Mouse (Mus musculus) liver, embryonic 13.5 days (tissue): Measurements from ENCODE around the gene Rps16. TPM values are rescaled to one million over a fixed set of nuclear protein-coding genes. Genes with fewer than 3 reads are reported as not detected.

Source experiments
- ATAC-seq: fragments of 200-750 bp; cut with Nextera tagmentation; 2 replicates; pipeline ENCODE4 v1.8.0; 2017; ENCODE audit warnings: low read depth, mild to moderate bottlenecking, moderate number of reproducible peaks, moderate library complexity
- DNase-seq: peaks from one replicate; pipeline ENCODE4 v3.0.0; 2022
- H3K27ac ChIP-seq: fragments of 300-500 bp; sonication (generic); 2 replicates; pipeline ENCODE4 v1.5.1; 2015; ENCODE audit warnings: moderate library complexity, mild to moderate bottlenecking, inconsistent platforms
- H3K27me3 ChIP-seq: fragments of 300-500 bp; sonication (generic); 2 replicates; pipeline ENCODE4 v1.6.1; 2015; ENCODE audit warnings: mild to moderate bottlenecking, inconsistent platforms
- H3K36me3 ChIP-seq: fragments of 300-500 bp; sonication (generic); 2 replicates; pipeline ENCODE4 v1.6.1; 2015; ENCODE audit warnings: mild to moderate bottlenecking, inconsistent platforms
- H3K4me1 ChIP-seq: fragments of 300-500 bp; sonication (generic); replicated peaks from 2 replicates; pipeline ENCODE4 v1.6.1; 2015; ENCODE audit warnings: inconsistent platforms
- H3K4me2 ChIP-seq: fragments of 300-500 bp; sonication (generic); 2 replicates; pipeline ENCODE4 v1.6.1; 2015; ENCODE audit warnings: inconsistent platforms, mild to moderate bottlenecking, moderate library complexity
- H3K4me3 ChIP-seq: fragments of 300-500 bp; sonication (generic); replicated peaks from 2 replicates; pipeline ENCODE4 v1.5.1; 2015; ENCODE audit warnings: mild to moderate bottlenecking, inconsistent platforms
- H3K9ac ChIP-seq: fragments of 300-500 bp; sonication (generic); 2 replicates; pipeline ENCODE4 v1.6.1; 2015; ENCODE audit warnings: mild to moderate bottlenecking, inconsistent platforms
- H3K9me3 ChIP-seq: fragments of 300-500 bp; sonication (generic); replicated peaks from 2 replicates; pipeline ENCODE4 v1.6.1; 2016; ENCODE audit warnings: inconsistent platforms
- WGBS: fragments of 180-500 bp; shearing (Covaris S2); methylation state at CpG from one replicate; pipeline ENCODE4 v1.1.7; 2015; ENCODE audit not compliant: insufficient replicate concordance; 5-methylcytosine and 5-hydroxymethylcytosine counted together
- polyA plus RNA-seq: library from polyadenylated mRNA; unstranded; fragments of >200 nt; fragmentation: Nextera tagmentation; extraction: Ambion mirVana; gene quantifications from 2 replicates; pipeline ENCODE4 v1.2.1, GENCODE M21; 2015

Rps16 gene
- polyA plus RNA-seq, 1 experiment from 2014 or later = 964 TPM

GRCm38 (mm10) chr7:28393272-28393951, 43.0 kb downstream of the Rps16 start:
- ATAC-seq (no peak), DNase-seq (no peak)
- Histone ChIP-seq H3K27ac (peak overlapping the region; percentile 77), H3K4me3 (peak overlapping the region; percentile 85), H3K4me1 (peaks cover 27% of the 10 kb centered on the region), H3K4me2 (peak overlapping the region; percentile 95), H3K27me3 (no peaks in the 10 kb centered on the region), H3K36me3 (peaks cover 62% of the 10 kb centered on the region), H3K9me3 (no peaks in the 10 kb centered on the region), H3K9ac (peak overlapping the region; percentile 85)
- 5% methylated on average over 22 of the region's 22 CpGs for WGBS

- Histone ChIP-seq H3K27me3 (no peaks in the 10 kb centered on the region), H3K36me3 (peaks cover 62% of the 10 kb centered on the region), H3K4me1 (peaks cover 23% of the 10 kb centered on the region), H3K9me3 (no peaks in the 10 kb centered on the region), H3K9ac (no peak overlapping the region), H3K4me2 (no peak overlapping the region), H3K27ac (0 out of 2 replicates have a peak overlapping the region, but pooled peaks have one; percentile 5), H3K4me3 (no peak overlapping the region)
- 89% methylated on average over 4 of the region's 4 CpGs for WGBS
- DNase-seq = no peak
- ATAC-seq = no peak
Measured at GRCm38 (mm10) chr7:28395425-28395824, 45.0 kb downstream of the Rps16 start.

- Histone ChIP-seq H3K27me3 (no peaks in the 10 kb centered on the region), H3K9ac (no peak overlapping the region), H3K27ac (no peak overlapping the region), H3K36me3 (peaks cover 81% of the 10 kb centered on the region), H3K4me3 (no peak overlapping the region), H3K4me1 (peaks cover 19% of the 10 kb centered on the region), H3K4me2 (no peak overlapping the region), H3K9me3 (no peaks in the 10 kb centered on the region)
- DNase-seq (no peak), ATAC-seq (no peak)
- 51% methylated on average over 3 of the region's 3 CpGs for WGBS
Measured at GRCm38 (mm10) chr7:28398000-28398399, 47.5 kb downstream of the Rps16 start.

GRCm38 (mm10) chr7:28398696-28399340, 48.4 kb downstream of the Rps16 start:
- no peaks in the 10 kb centered on the region for H3K27me3 ChIP-seq
- no peaks in the 10 kb centered on the region for H3K9me3 ChIP-seq
- peaks cover 11% of the 10 kb centered on the region for H3K4me1 ChIP-seq
- peaks cover 90% of the 10 kb centered on the region for H3K36me3 ChIP-seq
- H3K4me2 ChIP-seq = no peak overlapping the region
- WGBS = 85% methylated on average over 10 of the region's 10 CpGs
- no peak overlapping the region for H3K9ac ChIP-seq
- no peak for DNase-seq
- H3K4me3 ChIP-seq = no peak overlapping the region
- no peak overlapping the region for H3K27ac ChIP-seq
- ATAC-seq = no peak

GRCm38 (mm10) chr7:28401030-28401429, 50.6 kb downstream of the Rps16 start:
- 96% methylated on average over 1 of the region's 1 CpGs for WGBS
- H3K9ac ChIP-seq = no peak overlapping the region

GRCm38 (mm10) chr7:28401942-28402341, 51.5 kb downstream of the Rps16 start:
- Histone ChIP-seq H3K9me3 (no peaks in the 10 kb centered on the region), H3K27me3 (no peaks in the 10 kb centered on the region), H3K4me1 (peaks cover 8% of the 10 kb centered on the region), H3K36me3 (peaks cover 97% of the 10 kb centered on the region), H3K4me2 (no peak overlapping the region), H3K9ac (no peak overlapping the region), H3K4me3 (no peak overlapping the region), H3K27ac (no peak overlapping the region)
- WGBS = 58% methylated on average over 3 of the region's 3 CpGs
- no peak; the same call in 1 of the 2 replicates for ATAC-seq
- DNase-seq = no peak

More at GRCm38 (mm10) chr7:28401030-28401429, 50.6 kb downstream of the Rps16 start:
- Histone ChIP-seq H3K9me3 (no peaks in the 10 kb centered on the region), H3K4me2 (no peak overlapping the region), H3K4me3 (no peak overlapping the region), H3K4me1 (peaks cover 8% of the 10 kb centered on the region), H3K27ac (peak overlapping the region; percentile 11; the same call in 1 of the 2 replicates), H3K36me3 (peaks cover 97% of the 10 kb centered on the region), H3K27me3 (no peaks in the 10 kb centered on the region)
- DNase-seq (no peak), ATAC-seq (no peak)

Other genes with a start within 250 kb of the Rps16 start
- not detected in 2 replicates for gene 9530053A07Rik, start 221.2 kb upstream of the Rps16 start, polyA plus RNA-seq
- gene Fbl, start 180.9 kb upstream of the Rps16 start, polyA plus RNA-seq = 112 and 133 TPM in 2 replicates
- 1.6 and 1.7 TPM in 2 replicates for gene Dyrk1b, start 171.2 kb upstream of the Rps16 start, polyA plus RNA-seq
- 0.28 and 0.40 TPM in 2 replicates for gene Eid2, start 82.8 kb upstream of the Rps16 start, polyA plus RNA-seq
- gene Eid2b, start 72.9 kb upstream of the Rps16 start, polyA plus RNA-seq = 2.5 and 2.6 TPM in 2 replicates
- not detected in 2 replicates for gene Selenov, start 59.5 kb upstream of the Rps16 start, polyA plus RNA-seq
- gene Dll3, start 48.4 kb upstream of the Rps16 start, polyA plus RNA-seq = 0.06 and 0.07 TPM in 2 replicates
- 114 and 118 TPM in 2 replicates for gene Timm50, start 38.6 kb upstream of the Rps16 start, polyA plus RNA-seq
- 35.2 and 42.8 TPM in 2 replicates for gene Supt5, start 11.9 kb upstream of the Rps16 start, polyA plus RNA-seq
- gene Plekhg2, start 21.9 kb downstream of the Rps16 start, polyA plus RNA-seq = 4.9 and 5.0 TPM in 2 replicates
- 4.7 and 6.3 TPM in 2 replicates for gene Zfp36, start 29.6 kb downstream of the Rps16 start, polyA plus RNA-seq
- gene Med29, start 42.1 kb downstream of the Rps16 start, polyA plus RNA-seq = 28.1 and 31.8 TPM in 2 replicates
- gene Paf1, start 42.3 kb downstream of the Rps16 start, polyA plus RNA-seq = 30.7 and 33.4 TPM in 2 replicates
- 32.1 and 32.9 TPM in 2 replicates for gene Gmfg, start 86.8 kb downstream of the Rps16 start, polyA plus RNA-seq
- 0.15 and 0.36 TPM in 2 replicates for gene Lrfn1, start 101.3 kb downstream of the Rps16 start, polyA plus RNA-seq
- gene Ifnl2, start 159.8 kb downstream of the Rps16 start, polyA plus RNA-seq = not detected in 2 replicates
- gene Ifnl3, start 172.2 kb downstream of the Rps16 start, polyA plus RNA-seq = not detected in 2 replicates
- gene Sycn, start 190.2 kb downstream of the Rps16 start, polyA plus RNA-seq = not detected in 2 replicates
- gene Nccrp1, start 196.6 kb downstream of the Rps16 start, polyA plus RNA-seq = not detected in 2 replicates
- gene Samd4b, start 247.5 kb downstream of the Rps16 start, polyA plus RNA-seq = 4.1 and 5.8 TPM in 2 replicates
- gene Pak4, start 247.5 kb downstream of the Rps16 start, polyA plus RNA-seq = 16.2 and 18.5 TPM in 2 replicates